Mouse (Mus musculus) hindbrain, embryonic 10.5 days (tissue): ENCODE measurements at regions not wholly inside any gene's neighbourhood (a gene's known extent, or its start where the extent isn't known, plus 50 kb on each side); places are given as distances from the start of the nearest gene placed in this dataset.
A peak's percentile ranks its signal among the peaks of the same experiment; 100 is the strongest.

Experiments
- DNase-seq: peaks from one replicate; pipeline ENCODE4 v3.0.0-alpha.2; 2017; ENCODE audit warnings: low spot score
- H3K27ac ChIP-seq: fragments of 300-500 bp; sonication (generic); 2 replicates; pipeline ENCODE4 v1.5.1; 2016; ENCODE audit warnings: mild to moderate bottlenecking, moderate library complexity
- H3K27me3 ChIP-seq: fragments of 300-500 bp; sonication (generic); 2 replicates; pipeline ENCODE4 v1.6.1; 2016; ENCODE audit warnings: mild to moderate bottlenecking; ENCODE audit not compliant: poor library complexity, insufficient read depth, severe bottlenecking
- H3K36me3 ChIP-seq: fragments of 300-500 bp; sonication (generic); 2 replicates; pipeline ENCODE4 v1.6.1; 2016; ENCODE audit warnings: mild to moderate bottlenecking, moderate library complexity
- H3K4me1 ChIP-seq: fragments of 300-500 bp; sonication (generic); replicated peaks from 2 replicates; pipeline ENCODE4 v1.6.1; 2016; ENCODE audit warnings: mild to moderate bottlenecking
- H3K4me3 ChIP-seq: fragments of 300-500 bp; sonication (generic); 2 replicates; pipeline ENCODE4 v1.5.1; 2016; ENCODE audit warnings: mild to moderate bottlenecking, moderate library complexity
- H3K9me3 ChIP-seq: fragments of 300-500 bp; sonication (generic); 2 replicates; pipeline ENCODE4 v1.6.1; 2016; ENCODE audit warnings: mild to moderate bottlenecking, moderate library complexity
- WGBS: fragments of 180-500 bp; shearing (Covaris S2); methylation state at CpG from one replicate; pipeline ENCODE4 v1.1.7; 2016; 5-methylcytosine and 5-hydroxymethylcytosine counted together

GRCm38 (mm10) chr4:84204777-84205176, 470.3 kb downstream of the Bnc2 start:
- H3K27ac ChIP-seq: 0 out of 2 replicates have a peak overlapping the region, but pooled peaks have one; percentile 42

GRCm38 (mm10) chr4:84208175-84208574, 466.9 kb downstream of the Bnc2 start:
- WGBS: 86% methylated on average over 1 of the region's 1 CpGs
- Histone ChIP-seq H3K27me3 (0 out of 2 replicates have a peak, but pooled peaks cover under 1% of the 10 kb centered on the region), H3K9me3 (no peaks in the 10 kb centered on the region), H3K4me3 (no peak overlapping the region), H3K4me1 (peaks cover 23% of the 10 kb centered on the region), H3K27ac (no peak overlapping the region), H3K36me3 (no peaks in the 10 kb centered on the region)
- DNase-seq: no peak

More at GRCm38 (mm10) chr4:84204777-84205176, 470.3 kb downstream of the Bnc2 start:
- Histone ChIP-seq H3K27me3 (peaks cover 5% of the 10 kb centered on the region), H3K4me1 (peaks cover 38% of the 10 kb centered on the region), H3K9me3 (no peaks in the 10 kb centered on the region), H3K4me3 (no peak overlapping the region), H3K36me3 (no peaks in the 10 kb centered on the region)
- no peak for DNase-seq

- no peak overlapping the region for H3K27ac ChIP-seq
- H3K36me3 ChIP-seq: no peaks in the 10 kb centered on the region
- DNase-seq: no peak
- peaks cover 16% of the 10 kb centered on the region for H3K4me1 ChIP-seq
- 94% methylated on average over 2 of the region's 2 CpGs for WGBS
- H3K4me3 ChIP-seq: no peak overlapping the region
- H3K9me3 ChIP-seq: no peaks in the 10 kb centered on the region
- 0 out of 2 replicates have a peak, but pooled peaks cover 3% of the 10 kb centered on the region for H3K27me3 ChIP-seq
Observed at GRCm38 (mm10) chr4:84209538-84209937, 465.5 kb downstream of the Bnc2 start.

GRCm38 (mm10) chr4:84211311-84211875, 463.7 kb downstream of the Bnc2 start:
- DNase-seq: no peak
- Histone ChIP-seq H3K36me3 (no peaks in the 10 kb centered on the region), H3K9me3 (no peaks in the 10 kb centered on the region), H3K27me3 (0 out of 2 replicates have a peak, but pooled peaks cover 3% of the 10 kb centered on the region), H3K4me3 (no peak overlapping the region), H3K27ac (no peak overlapping the region), H3K4me1 (peaks cover 12% of the 10 kb centered on the region)
- 43% methylated on average over 11 of the region's 11 CpGs for WGBS

GRCm38 (mm10) chr4:84212004-84212403, 463.1 kb downstream of the Bnc2 start:
- DNase-seq: no peak
- Histone ChIP-seq H3K9me3 (no peaks in the 10 kb centered on the region), H3K4me1 (peaks cover 12% of the 10 kb centered on the region), H3K4me3 (no peak overlapping the region), H3K27ac (no peak overlapping the region), H3K27me3 (0 out of 2 replicates have a peak, but pooled peaks cover 3% of the 10 kb centered on the region), H3K36me3 (no peaks in the 10 kb centered on the region)
- WGBS: 76% methylated on average over 6 of the region's 6 CpGs

- no peak for DNase-seq
- H3K36me3 ChIP-seq: no peaks in the 10 kb centered on the region
- 0 out of 2 replicates have a peak, but pooled peaks cover 3% of the 10 kb centered on the region for H3K27me3 ChIP-seq
- H3K4me3 ChIP-seq: no peak overlapping the region
- H3K27ac ChIP-seq: no peak overlapping the region
- H3K9me3 ChIP-seq: no peaks in the 10 kb centered on the region
- WGBS: 83% methylated on average over 8 of the region's 8 CpGs
- peaks cover 12% of the 10 kb centered on the region for H3K4me1 ChIP-seq
Observed at GRCm38 (mm10) chr4:84214523-84214922, 460.6 kb downstream of the Bnc2 start.

- no peak overlapping the region for H3K27ac ChIP-seq
- 94% methylated on average over 4 of the region's 4 CpGs for WGBS
- no peaks in the 10 kb centered on the region for H3K36me3 ChIP-seq
- H3K9me3 ChIP-seq: no peaks in the 10 kb centered on the region
- no peaks in the 10 kb centered on the region for H3K27me3 ChIP-seq
- H3K4me3 ChIP-seq: no peak overlapping the region
- DNase-seq: no peak
- peaks cover 17% of the 10 kb centered on the region for H3K4me1 ChIP-seq
Observed at GRCm38 (mm10) chr4:84218961-84219360, 456.1 kb downstream of the Bnc2 start.

GRCm38 (mm10) chr4:84222057-84222717, 452.9 kb downstream of the Bnc2 start:
- H3K4me1 ChIP-seq: peaks cover 22% of the 10 kb centered on the region
- no peaks in the 10 kb centered on the region for H3K27me3 ChIP-seq
- WGBS: 58% methylated on average over 4 of the region's 4 CpGs
- DNase-seq: no peak
- H3K36me3 ChIP-seq: no peaks in the 10 kb centered on the region
- 0 out of 2 replicates have a peak overlapping the region, but pooled peaks have one; percentile 23 for H3K27ac ChIP-seq
- H3K9me3 ChIP-seq: no peaks in the 10 kb centered on the region
- H3K4me3 ChIP-seq: no peak overlapping the region

- Histone ChIP-seq H3K36me3 (no peaks in the 10 kb centered on the region), H3K9me3 (no peaks in the 10 kb centered on the region), H3K27ac (no peak overlapping the region), H3K4me3 (no peak overlapping the region), H3K27me3 (no peaks in the 10 kb centered on the region), H3K4me1 (peaks cover 22% of the 10 kb centered on the region)
- no peak for DNase-seq
- 83% methylated on average over 11 of the region's 11 CpGs for WGBS
Observed at GRCm38 (mm10) chr4:84222805-84223335, 452.2 kb downstream of the Bnc2 start.

GRCm38 (mm10) chr4:84224556-84224955, 450.5 kb downstream of the Bnc2 start:
- DNase-seq: no peak
- no peaks in the 10 kb centered on the region for H3K27me3 ChIP-seq
- H3K9me3 ChIP-seq: no peaks in the 10 kb centered on the region
- 72% methylated on average over 6 of the region's 6 CpGs for WGBS
- H3K36me3 ChIP-seq: no peaks in the 10 kb centered on the region
- H3K27ac ChIP-seq: no peak overlapping the region
- peaks cover 26% of the 10 kb centered on the region for H3K4me1 ChIP-seq
- no peak overlapping the region for H3K4me3 ChIP-seq
